Mouse (Mus musculus) frontal cortex, postnatal 14 days (tissue): ENCODE results near the gene Gkap1.

ENCODE experiments used
- DNase-seq, 2 experiments: peaks; one replicate each; pipeline ENCODE4 v3.0.0; 2022; ENCODE audit warnings: low spot score in 2 of 2

Gene Gkap1

DNA sequence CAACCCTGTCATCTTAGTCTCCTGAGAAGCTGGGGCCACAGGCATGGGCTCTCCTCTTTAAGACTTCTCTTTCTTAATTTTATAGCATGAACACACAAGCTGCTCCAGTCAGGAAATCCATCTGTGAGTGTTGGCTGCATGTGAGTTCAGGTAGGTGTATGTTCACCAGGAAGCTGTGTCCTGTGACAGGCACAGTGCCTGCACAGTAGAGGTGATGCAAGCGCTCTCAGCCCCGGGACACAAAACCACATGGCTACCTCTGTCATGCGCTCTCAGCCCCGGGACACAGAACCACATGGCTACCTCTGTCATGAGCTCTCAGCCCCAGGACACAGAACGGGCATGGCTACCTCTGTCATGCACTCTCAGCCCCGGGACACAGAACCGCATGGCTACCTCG lies 12.0 kb downstream of the Gkap1 start:
- DNase-seq, result no peak

DNA sequence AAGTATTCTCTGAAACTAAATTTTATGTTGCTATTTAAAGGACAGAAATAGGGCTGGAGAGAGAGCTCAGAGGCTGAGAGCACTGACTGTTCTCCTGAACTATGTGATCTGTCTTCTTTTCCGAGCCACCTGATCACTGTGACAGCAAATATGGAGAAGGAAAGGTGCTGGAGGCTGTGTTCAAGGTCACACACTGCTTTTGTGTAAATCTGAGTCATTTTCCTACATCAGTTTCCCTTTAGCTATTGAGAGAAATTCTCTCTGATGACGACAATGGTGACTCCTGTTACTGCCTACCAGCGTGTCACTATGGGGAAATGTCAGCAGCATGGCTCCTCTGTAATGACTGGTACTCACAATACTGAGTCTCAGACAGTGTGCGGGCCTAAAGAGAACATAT lies 13.8 kb downstream of the Gkap1 start:
- no peak for DNase-seq

DNA sequence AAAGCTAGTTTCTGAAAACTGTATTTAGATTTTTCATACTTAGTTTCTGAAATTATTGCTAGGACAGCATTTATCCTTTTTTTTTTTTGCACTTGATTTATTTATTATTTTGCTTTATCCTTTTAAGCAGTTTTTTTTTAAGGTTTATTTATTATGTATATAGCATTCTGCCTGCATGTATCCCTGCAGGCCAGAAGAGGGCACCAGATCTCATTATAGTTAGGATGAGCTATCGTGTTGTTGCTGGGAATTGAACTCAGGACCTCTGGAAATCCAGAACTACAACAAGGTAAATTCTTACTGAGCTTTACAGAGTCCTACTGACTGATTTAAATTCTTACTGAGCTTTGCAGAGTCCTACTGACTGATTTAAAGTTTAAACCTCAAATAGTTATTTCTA lies 22.2 kb downstream of the Gkap1 start:
- no peak for DNase-seq

- DNase-seq, result no peak
Measured at GRCm38 (mm10) chr13:58248957-58249356, 26.5 kb downstream of the Gkap1 start.

GRCm38 (mm10) chr13:58236536-58236935 lies 39.0 kb downstream of the Gkap1 start:
- DNase-seq, result no peak

GRCm38 (mm10) chr13:58232611-58233010 lies 42.9 kb downstream of the Gkap1 start:
- peak; percentile 10 to 13 for DNase-seq

DNA sequence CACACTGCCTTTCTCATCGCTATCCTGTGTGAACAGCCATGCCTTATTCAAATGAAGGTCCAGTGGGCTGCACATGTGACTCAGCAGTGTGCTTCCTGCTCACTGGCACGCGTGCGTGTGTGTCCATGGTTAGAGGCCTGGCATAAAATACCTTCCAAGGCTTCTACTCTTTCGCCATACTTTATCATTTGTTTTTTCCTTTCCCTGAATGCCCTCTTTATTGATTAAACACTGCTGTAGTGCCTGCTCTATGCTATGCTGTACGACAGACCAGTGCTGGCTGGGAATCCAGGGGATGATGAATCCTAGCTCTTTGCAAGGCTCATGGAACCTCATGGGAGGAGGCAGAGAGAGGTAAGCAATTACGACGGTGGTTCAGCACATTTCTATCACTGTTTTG lies 43.4 kb downstream of the Gkap1 start:
- DNase-seq, result no peak

GRCm38 (mm10) chr13:58228624-58229023 lies 46.9 kb downstream of the Gkap1 start:
- DNase-seq, result no peak

DNA sequence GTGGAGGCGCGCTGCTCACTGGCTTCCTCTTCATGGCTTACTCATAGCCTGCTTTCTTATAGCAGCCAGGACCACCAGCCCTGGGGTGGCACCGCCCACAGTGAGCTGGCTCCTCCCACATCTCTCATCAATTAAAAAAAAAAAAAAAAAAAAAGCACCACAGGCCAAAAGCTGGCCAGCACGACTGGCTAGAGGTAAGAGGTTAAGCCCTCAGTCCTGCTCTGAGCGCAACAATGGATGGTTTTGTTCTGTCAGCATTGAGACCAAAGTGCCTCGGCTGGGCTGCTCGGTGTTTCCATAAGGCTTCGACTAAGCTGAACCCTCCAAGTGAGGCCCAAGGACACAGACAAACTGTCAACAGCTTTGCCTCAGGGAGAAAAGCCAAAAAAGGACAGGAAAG lies 49.8 kb downstream of the Gkap1 start:
- DNase-seq, result no peak

GRCm38 (mm10) chr13:58220206-58220605 lies 55.3 kb downstream of the Gkap1 start:
- no peak for DNase-seq

DNA sequence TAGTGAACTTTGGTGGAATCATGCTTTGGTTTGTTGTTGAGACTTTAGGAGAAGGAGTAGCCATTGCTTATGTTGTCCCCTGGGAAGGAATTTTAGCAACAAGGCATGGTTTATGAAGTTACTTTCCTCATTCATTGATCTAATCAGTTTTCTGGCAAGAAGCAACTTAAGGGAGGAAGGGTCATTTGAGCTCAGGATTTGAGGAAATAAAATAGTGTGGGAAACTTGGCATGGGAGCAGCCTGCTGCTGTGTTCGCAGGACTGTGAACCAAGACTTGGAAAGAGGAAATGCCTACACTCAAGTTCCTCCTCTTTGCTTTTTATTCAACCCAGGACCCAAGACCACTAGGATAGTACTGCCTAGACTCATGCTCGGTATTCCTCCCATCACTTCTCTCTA lies 58.0 kb downstream of the Gkap1 start:
- no peak for DNase-seq

DNA sequence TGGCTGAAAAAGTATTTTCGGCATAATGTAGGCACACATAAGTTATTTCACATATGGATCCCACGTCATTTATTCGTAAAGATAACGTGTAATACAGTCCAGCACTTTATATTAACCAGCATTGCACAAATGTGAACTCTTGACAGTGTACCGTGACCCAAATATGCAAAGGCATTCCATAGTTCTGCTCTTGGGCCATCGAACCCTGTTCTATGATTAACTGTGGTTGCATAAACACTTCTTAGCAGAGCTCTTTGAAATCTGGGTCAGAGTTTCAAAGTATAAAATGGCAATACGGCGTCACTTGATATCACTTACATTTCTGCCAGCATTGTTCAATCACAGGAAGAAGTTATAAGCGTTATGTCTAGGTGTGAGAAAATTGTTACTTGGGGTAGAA lies 59.1 kb downstream of the Gkap1 start:
- DNase-seq, result no peak

DNA sequence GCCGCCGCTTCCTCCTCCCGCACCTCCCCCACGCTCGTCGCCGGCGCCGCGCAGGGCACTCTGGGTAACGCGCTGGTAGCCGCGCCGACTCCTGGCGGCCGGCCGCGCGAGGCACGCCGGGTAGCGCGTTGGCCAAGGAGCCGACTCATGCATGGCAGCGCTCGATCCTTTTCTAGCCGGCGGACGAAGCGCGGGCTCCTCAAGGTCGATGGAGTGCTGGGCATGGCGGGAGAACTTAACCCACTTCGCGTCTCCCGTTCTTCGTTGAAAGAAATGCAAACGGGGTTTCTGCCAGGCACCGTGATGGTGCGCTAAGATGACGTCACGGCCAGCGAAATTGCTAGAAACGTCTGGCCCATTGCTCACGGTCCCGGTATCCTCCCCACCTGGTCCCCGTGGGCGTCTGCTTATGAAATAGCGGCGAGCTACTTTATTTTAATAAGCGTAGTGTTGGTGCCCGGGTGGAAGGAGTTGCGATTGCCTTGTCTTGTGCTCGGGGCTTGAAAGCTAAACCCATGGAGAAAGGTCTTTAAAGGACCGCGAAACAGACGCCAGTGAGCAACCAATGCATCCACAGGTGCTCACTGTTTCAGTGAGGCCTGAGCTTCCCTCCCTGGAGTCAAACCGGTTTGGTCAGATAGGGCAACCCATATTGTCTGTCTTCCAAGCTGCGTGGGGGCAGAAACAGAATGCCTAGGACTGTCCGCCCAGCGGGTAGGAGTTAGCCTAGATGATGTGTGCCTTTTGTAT lies 59.7 kb downstream of the Gkap1 start, which contains the start of gene Ubqln1:
Gene Ubqln1 (minus strand): TSS at position 62 of the 750 bp plus-strand sequence.
- peak; percentile 76 to 85 for DNase-seq

GRCm38 (mm10) chr13:58215253-58215591 lies 60.3 kb downstream of the Gkap1 start:
- peak in 1 of 2 experiments; percentile 12 for DNase-seq

- no peak for DNase-seq
Measured at GRCm38 (mm10) chr13:58214346-58215252, 60.9 kb downstream of the Gkap1 start.

- DNase-seq, result no peak
Measured at GRCm38 (mm10) chr13:58213801-58214200, 61.7 kb downstream of the Gkap1 start.

- no peak for DNase-seq
Measured at GRCm38 (mm10) chr13:58212530-58212929, 63.0 kb downstream of the Gkap1 start.

GRCm38 (mm10) chr13:58210441-58210840 lies 65.1 kb downstream of the Gkap1 start:
- DNase-seq, result no peak

GRCm38 (mm10) chr13:58206084-58206483 lies 69.4 kb downstream of the Gkap1 start:
- no peak for DNase-seq

GRCm38 (mm10) chr13:58204986-58205385 lies 70.5 kb downstream of the Gkap1 start:
- no peak for DNase-seq

DNA sequence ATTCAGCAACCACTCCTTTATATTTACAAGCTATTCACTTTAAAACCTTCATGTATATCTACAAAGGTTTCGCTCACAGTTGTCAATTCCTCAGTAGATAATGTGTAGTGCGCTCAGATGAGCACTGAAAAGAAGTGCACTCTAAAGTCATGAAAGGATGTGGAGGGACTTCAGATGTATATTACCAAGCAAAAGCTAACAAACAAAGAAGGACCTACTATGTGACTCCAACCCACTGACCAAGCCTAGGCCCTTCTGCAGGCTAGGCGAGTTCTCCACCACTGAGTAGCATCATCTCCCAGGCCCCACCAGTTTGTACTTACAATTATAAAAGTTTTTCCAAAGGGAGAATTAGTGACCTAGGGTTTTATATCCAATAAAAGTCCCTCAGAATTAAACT lies 71.3 kb downstream of the Gkap1 start:
- DNase-seq, result no peak

- no peak for DNase-seq
Measured at GRCm38 (mm10) chr13:58202903-58203302, 72.6 kb downstream of the Gkap1 start.

DNA sequence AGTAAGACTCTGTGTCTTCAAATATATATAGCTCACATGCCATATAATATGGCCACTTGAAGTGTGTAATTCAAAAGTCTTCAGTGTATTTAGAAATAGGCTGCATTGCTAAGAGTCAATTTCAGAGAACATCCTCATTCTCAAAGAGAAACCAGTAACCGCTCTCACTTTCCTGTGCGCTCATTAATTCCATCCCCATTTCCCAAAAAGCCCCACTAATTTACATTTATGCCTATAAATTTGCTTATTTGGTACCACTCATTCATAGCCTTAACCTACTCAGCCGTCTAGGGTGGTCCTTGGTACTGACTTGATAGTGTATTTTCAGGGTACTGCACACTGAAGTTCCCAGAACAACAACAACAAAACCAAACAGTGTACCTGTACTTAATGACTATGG lies 73.6 kb downstream of the Gkap1 start:
- no peak for DNase-seq
